Mouse (Mus musculus): ENCODE results near the gene Afp. TPM values are rescaled to one million over a fixed set of nuclear protein-coding genes. Genes with fewer than 3 reads are reported as not detected.

The Afp gene
- polyA plus RNA-seq, 1 experiment: 0.54 TPM

DNA sequence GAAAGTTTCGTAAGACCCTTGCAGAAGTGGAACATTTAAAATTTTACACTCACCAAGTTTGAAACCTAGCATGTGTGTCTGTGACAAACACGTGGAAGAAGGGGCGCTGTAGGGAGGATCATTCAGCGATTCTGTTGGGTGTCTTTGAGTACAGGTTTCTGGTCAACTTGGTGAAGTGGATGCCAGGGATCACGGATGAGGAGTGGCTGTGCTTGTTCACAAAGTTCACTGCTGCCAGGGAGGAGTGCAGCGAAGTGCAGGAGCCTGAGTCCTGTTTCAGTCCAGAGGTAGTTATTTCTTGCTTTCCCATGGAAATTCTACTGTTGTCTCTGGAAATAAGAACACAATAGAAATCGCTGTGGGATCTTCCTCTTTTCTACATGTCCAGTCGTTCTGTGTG is 60.7 kb downstream of the Afp start:
- DNase-seq: no peak
- no peak for TF ChIP-seq POLR2A (IDR thresholded peaks at IDR 0.05; ENCODE audit: borderline replicate concordance, extremely low read depth, low read depth, low read length)
- no peak for TF ChIP-seq CTCF (IDR thresholded peaks at IDR 0.05; ENCODE audit: insufficient read depth, low read length)
- Histone ChIP-seq H3K4me3 (replicated peaks; ENCODE audit: extremely low read depth, low read depth, low read length) (no peak overlapping the region), H3K4me1 (ENCODE audit: control insufficient read depth, insufficient read depth, low read length) (no peaks in the 10 kb centered on the region)
- 76% methylated on average over 8 of the region's 8 CpGs for WGBS

DNA sequence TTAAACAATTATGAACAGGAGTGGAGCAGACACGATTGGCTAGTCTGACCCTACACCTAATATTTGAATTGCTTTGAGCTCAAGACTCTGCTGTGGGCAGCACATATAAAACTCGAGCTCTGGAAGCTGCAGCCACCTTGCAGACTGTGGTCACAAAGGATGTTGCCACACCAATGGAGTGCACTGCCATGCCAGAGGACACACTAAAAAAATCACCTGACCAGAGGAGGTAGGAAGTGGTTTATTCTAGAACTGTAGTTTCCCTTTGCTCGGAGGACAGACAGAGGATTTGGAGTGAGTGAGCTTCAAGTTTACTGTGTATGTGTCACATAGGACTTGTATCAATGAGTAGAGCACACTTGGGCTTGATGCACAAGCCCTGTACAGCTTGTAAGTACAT is 65.5 kb downstream of the Afp start:
- WGBS: 56% methylated on average over 3 of the region's 3 CpGs

More for the DNA sequence above, 65.5 kb downstream of the Afp start:
- no peak for TF ChIP-seq POLR2A (IDR thresholded peaks at IDR 0.05; ENCODE audit: borderline replicate concordance, extremely low read depth, low read depth, low read length)
- TF ChIP-seq CTCF (IDR thresholded peaks at IDR 0.05; ENCODE audit: insufficient read depth, low read length): no peak
- H3K4me1 ChIP-seq (ENCODE audit: control insufficient read depth, insufficient read depth, low read length): no peaks in the 10 kb centered on the region
- H3K4me3 ChIP-seq (replicated peaks; ENCODE audit: extremely low read depth, low read depth, low read length): no peak overlapping the region
- no peak for DNase-seq

Other genes with a start within 250 kb of the Afp start
- 16.2 and 22.4 TPM in 2 replicates for gene Ankrd17, start 124.2 kb upstream of the Afp start, polyA plus RNA-seq (2012; rRNA removed)
- gene Gm9958, start 123.5 kb upstream of the Afp start, polyA plus RNA-seq (2012; rRNA removed): 0.57 and 1.8 TPM in 2 replicates
- gene Alb, start 29.8 kb upstream of the Afp start, polyA plus RNA-seq (2012; rRNA removed): 4.1 and 12.4 TPM in 2 replicates
- not detected in 2 replicates for gene Afm, start 28.2 kb downstream of the Afp start, polyA plus RNA-seq (2012; rRNA removed)
- gene 5830473C10Rik, start 70.4 kb downstream of the Afp start, polyA plus RNA-seq (2012; rRNA removed): not detected in 2 replicates
- gene Rassf6, start 149.9 kb downstream of the Afp start, polyA plus RNA-seq (2012; rRNA removed): 1.3 and 1.8 TPM in 2 replicates